Mouse (Mus musculus) CH12.LX (cell line): ENCODE measurements around the gene Tmeff2. TPM values are rescaled to one million over a fixed set of nuclear protein-coding genes. Genes with fewer than 3 reads are reported as not detected.

Experiments
- DNase-seq: peaks from one replicate; pipeline ENCODE4 v3.0.0-alpha.2; 2013; ENCODE audit errors: extremely low read depth
- H3K27ac ChIP-seq: 2 replicates; pipeline ENCODE4 v1.5.1; 2012; ENCODE audit warnings: low read depth, mild to moderate bottlenecking, control low read depth, moderate library complexity; ENCODE audit not compliant: insufficient read depth
- H3K27me3 ChIP-seq: replicated peaks from 2 replicates; pipeline ENCODE3; 2012; ENCODE audit warnings: inconsistent platforms
- H3K36me3 ChIP-seq, 2 experiments: replicated peaks in 1 of 2; 2 replicates each; pipeline versions ENCODE3 to v1.6.1; 2012; ENCODE audit warnings: inconsistent platforms in 1 of 2, low read length in 1 of 2, mild to moderate bottlenecking in 1 of 2, mixed read lengths in 1 of 2, moderate library complexity in 1 of 2; ENCODE audit not compliant: control insufficient read depth in 1 of 2, insufficient read depth in 1 of 2
- H3K4me1 ChIP-seq, 2 experiments: 2 replicates each; pipeline ENCODE4 v1.6.1; 2012; ENCODE audit warnings: inconsistent platforms in 1 of 2, moderate library complexity in 1 of 2; ENCODE audit not compliant: insufficient read depth in 2 of 2, control insufficient read depth in 1 of 2
- H3K4me2 ChIP-seq: 2 replicates; pipeline ENCODE4 v1.6.1; 2012; ENCODE audit warnings: low read depth, mild to moderate bottlenecking, control low read depth; ENCODE audit not compliant: poor library complexity, insufficient read depth, severe bottlenecking
- H3K4me3 ChIP-seq, 3 experiments: fragments of 150-350 bp in 1 of 3; sonication (generic) in 1 of 3; replicated peaks in 1 of 3; 2 replicates each; pipeline versions ENCODE3 to v1.5.1; 2011 to 2012; ENCODE audit warnings: low read depth in 2 of 3, low read length in 2 of 3, mild to moderate bottlenecking in 2 of 3, moderate library complexity in 2 of 3, control low read depth in 1 of 3, improper control_type of control experiment in 1 of 3, inconsistent platforms in 1 of 3, mixed read lengths in 1 of 3; ENCODE audit not compliant: poor library complexity in 1 of 3
- H3K79me2 ChIP-seq: replicated peaks from 2 replicates; pipeline ENCODE4 v1.6.1; 2012; ENCODE audit warnings: mild to moderate bottlenecking, moderate library complexity; ENCODE audit not compliant: control insufficient read depth, poor library complexity, insufficient read depth, severe bottlenecking; ENCODE audit errors: extremely low read depth
- H3K9ac ChIP-seq: 2 replicates; pipeline ENCODE4 v1.6.1; 2012; ENCODE audit warnings: low read depth, mild to moderate bottlenecking, control low read depth, moderate library complexity; ENCODE audit not compliant: insufficient read depth
- H3K9me3 ChIP-seq: replicated peaks from 2 replicates; pipeline ENCODE3; 2012; ENCODE audit warnings: low read length, inconsistent platforms, mixed read lengths
- CTCF ChIP-seq, 2 experiments: IDR thresholded peaks in 1 of 2; conservative IDR thresholded peaks in 1 of 2; 2 replicates each; pipeline ENCODE4 v1.5.1; 2011 to 2012; ENCODE audit warnings: low read depth in 2 of 2, low read length in 2 of 2, improper control_type of control experiment in 1 of 2, inconsistent platforms in 1 of 2, mild to moderate bottlenecking in 1 of 2, moderate library complexity in 1 of 2
- E2F4 ChIP-seq: IDR thresholded peaks from 2 replicates; pipeline ENCODE4 v1.6.1; 2011; ENCODE audit warnings: low read depth, low read length, improper control_type of control experiment; ENCODE audit not compliant: insufficient replicate concordance
- EP300 ChIP-seq: IDR thresholded peaks from 2 replicates; pipeline ENCODE4 v1.6.1; 2011; ENCODE audit warnings: low read length, improper control_type of control experiment
- GABPA ChIP-seq: IDR thresholded peaks from 2 replicates; pipeline ENCODE4 v1.6.1; 2012; ENCODE audit warnings: low read depth, low read length, improper control_type of control experiment, inconsistent platforms; ENCODE audit not compliant: insufficient replicate concordance
- JUN ChIP-seq: IDR thresholded peaks from 2 replicates; pipeline ENCODE4 v1.6.1; 2011; ENCODE audit warnings: low read depth, mild to moderate bottlenecking, low read length, improper control_type of control experiment, moderate library complexity; ENCODE audit not compliant: insufficient read depth
- KAT2A ChIP-seq: IDR thresholded peaks from 2 replicates; pipeline ENCODE4 v1.6.1; 2012; ENCODE audit warnings: low read length, improper control_type of control experiment, inconsistent platforms; ENCODE audit not compliant: insufficient replicate concordance
- MAFK ChIP-seq: IDR thresholded peaks from 2 replicates; pipeline ENCODE4 v1.6.1; 2011; ENCODE audit warnings: low read length, improper control_type of control experiment; ENCODE audit not compliant: insufficient replicate concordance
- MXI1 ChIP-seq: IDR thresholded peaks from 2 replicates; pipeline ENCODE4 v1.6.1; 2011; ENCODE audit warnings: mild to moderate bottlenecking, low read depth, low read length, improper control_type of control experiment
- MYC ChIP-seq: IDR thresholded peaks from 2 replicates; pipeline ENCODE4 v1.6.1; 2011; ENCODE audit warnings: low read depth, mild to moderate bottlenecking, improper control_type of control experiment, low read length
- NELFE ChIP-seq: IDR thresholded peaks from 2 replicates; pipeline ENCODE4 v1.6.1; 2011; ENCODE audit warnings: low read depth, low read length, improper control_type of control experiment
- POLR2A ChIP-seq: IDR thresholded peaks from 2 replicates; pipeline ENCODE4 v1.6.1; 2011; ENCODE audit warnings: low read depth, mild to moderate bottlenecking, improper control_type of control experiment, low read length
- RCOR1 ChIP-seq: conservative IDR thresholded peaks from 2 replicates; pipeline ENCODE4 v1.6.1; 2012; ENCODE audit warnings: low read depth, mild to moderate bottlenecking, inconsistent platforms, low read length, improper control_type of control experiment
- SIN3A ChIP-seq: IDR thresholded peaks from 2 replicates; pipeline ENCODE4 v1.6.1; 2012; ENCODE audit warnings: low read length, improper control_type of control experiment, inconsistent platforms
- TBP ChIP-seq: conservative IDR thresholded peaks from 2 replicates; pipeline ENCODE4 v1.6.1; 2011; ENCODE audit warnings: low read depth, low read length, improper control_type of control experiment
- USF2 ChIP-seq: conservative IDR thresholded peaks from 2 replicates; pipeline ENCODE4 v1.6.1; 2011; ENCODE audit warnings: low read depth, low read length, improper control_type of control experiment
- ZC3H11A ChIP-seq: IDR thresholded peaks from 2 replicates; pipeline ENCODE4 v1.6.1; 2012; ENCODE audit warnings: low read depth, mild to moderate bottlenecking, inconsistent platforms, low read length, improper control_type of control experiment
- ZKSCAN1 ChIP-seq: IDR thresholded peaks from 2 replicates; pipeline ENCODE4 v1.6.1; 2012; ENCODE audit warnings: low read depth, inconsistent platforms, low read length, improper control_type of control experiment, borderline replicate concordance
- ZMIZ1 ChIP-seq: IDR thresholded peaks from 2 replicates; pipeline ENCODE4 v1.6.1; 2012; ENCODE audit warnings: low read depth, mild to moderate bottlenecking, inconsistent platforms, low read length, improper control_type of control experiment
- dilution Hi-C: fragments of 300-500 bp; cut with MboI; formaldehyde crosslinking; loops from 2 replicates; pipeline ENCODE4 v1.14.3; 2020; ENCODE audit warnings: low sequenced_read_pairs; ENCODE audit not compliant: extremely low pct_unique_long_range_greater_than_20kb, extremely low pct_ligation_motif_present
- in situ Hi-C: fragments of 300-500 bp; cut with MboI; formaldehyde crosslinking; loops from 3 replicates; pipeline ENCODE4 v1.14.3; 2019; ENCODE audit warnings: low sequenced_read_pairs, low pct_ligation_motif_present, low pct_unique_long_range_greater_than_20kb, mixed read lengths
- polyA plus RNA-seq: library from polyadenylated mRNA; unstranded; fragments of >175 nt; gene quantifications from 2 replicates; pipeline ENCODE4 v1.2.1, GENCODE M21; 2012; ENCODE audit warnings: low read depth; ENCODE audit not compliant: insufficient read length
- total RNA-seq, 2 experiments: library from RNA; depleted of rRNA; stranded (reverse); fragments of 300-350 nt in 1 of 2; fragments of >200 nt in 1 of 2; gene quantifications; 2 replicates each; pipeline ENCODE4 v1.2.3; 2012 to 2014

Tmeff2 gene
- total and polyA plus RNA-seq, 3 experiments: not detected

- in situ Hi-C loops: no loop called here
- H3K79me2 ChIP-seq: no peaks in the 10 kb centered on the region
- no peaks in the 10 kb centered on the region for H3K36me3 ChIP-seq
- no peak overlapping the region for H3K27ac ChIP-seq
- H3K4me1 ChIP-seq: no peaks in the 10 kb centered on the region
- dilution Hi-C loops: no loop called here
- H3K4me3 ChIP-seq: no peak overlapping the region
- H3K9ac ChIP-seq: no peak overlapping the region
- H3K4me2 ChIP-seq: no peak overlapping the region
- no peak for DNase-seq
- no peak for TF ChIP-seq USF2
- TF ChIP-seq SIN3A: no peak
- no peak for TF ChIP-seq MYC
- TF ChIP-seq EP300: no peak
- TF ChIP-seq MAFK: no peak
- no peak for TF ChIP-seq ZKSCAN1
- TF ChIP-seq ZMIZ1: no peak
- TF ChIP-seq GABPA: no peak
- no peak for TF ChIP-seq KAT2A
- TF ChIP-seq JUN: no peak
- TF ChIP-seq E2F4: no peak
- no peaks in the 10 kb centered on the region for H3K9me3 ChIP-seq
- H3K27me3 ChIP-seq: no peaks in the 10 kb centered on the region
Measured at GRCm38 (mm10) chr1:51008344-51008743, 107.9 kb downstream of the Tmeff2 start.

GRCm38 (mm10) chr1:51040249-51040648 is 139.8 kb downstream of the Tmeff2 start:
- dilution Hi-C loops: no loop called here
- no peaks in the 10 kb centered on the region for H3K36me3 ChIP-seq
- TF ChIP-seq RCOR1: no peak
- TF ChIP-seq ZC3H11A: no peak
- TF ChIP-seq TBP: no peak
- no peak for TF ChIP-seq POLR2A
- TF ChIP-seq NELFE: no peak
- TF ChIP-seq CTCF (conservative IDR thresholded peaks at IDR 0.05 in 1 of 2, IDR thresholded peaks at IDR 0.05 in 1 of 2; ENCODE audit: low read depth in 2 of 2, low read length in 2 of 2): no peak
- TF ChIP-seq MXI1: no peak
- TF ChIP-seq, all 38 proteins: peak for 0

More at GRCm38 (mm10) chr1:51040249-51040648, 139.8 kb downstream of the Tmeff2 start:
- no peaks in the 10 kb centered on the region for H3K9me3 ChIP-seq
- H3K79me2 ChIP-seq: no peaks in the 10 kb centered on the region
- H3K4me2 ChIP-seq: no peak overlapping the region
- in situ Hi-C loops: no loop called here
- no peak overlapping the region for H3K4me3 ChIP-seq
- DNase-seq: no peak
- no peaks in the 10 kb centered on the region for H3K27me3 ChIP-seq
- H3K9ac ChIP-seq: no peak overlapping the region
- H3K27ac ChIP-seq: no peak overlapping the region
- no peaks in the 10 kb centered on the region for H3K4me1 ChIP-seq
